Mouse (Mus musculus) bone marrow, adult 2 months (tissue): Measurements from ENCODE around the gene Olfr347. TPM values are rescaled to one million over a fixed set of nuclear protein-coding genes. Genes with fewer than 3 reads are reported as not detected.

Experiments
- H3K27ac ChIP-seq: fragments of 200-500 bp; 2 replicates; pipeline ENCODE4 v1.5.1; 2012; ENCODE audit warnings: low read depth, mild to moderate bottlenecking, control low read depth, inconsistent platforms, low read length; ENCODE audit not compliant: control insufficient read depth, poor library complexity, insufficient read depth
- H3K4me1 ChIP-seq: fragments of 200-500 bp; 2 replicates; pipeline ENCODE4 v1.6.1; 2011; ENCODE audit warnings: low read length; ENCODE audit not compliant: control insufficient read depth, insufficient read depth
- H3K4me3 ChIP-seq: fragments of 200-500 bp; replicated peaks from 2 replicates; pipeline ENCODE3; 2011; ENCODE audit warnings: mild to moderate bottlenecking, low read depth, low read length, control low read depth; ENCODE audit not compliant: control insufficient read depth
- CTCF ChIP-seq: fragments of 200-500 bp; IDR thresholded peaks from 2 replicates; pipeline ENCODE4 v1.5.1; 2011; ENCODE audit warnings: low read length, control low read depth; ENCODE audit not compliant: control insufficient read depth, insufficient read depth
- POLR2A ChIP-seq: fragments of 200-500 bp; IDR thresholded peaks from 2 replicates; pipeline ENCODE4 v1.6.1; 2011; ENCODE audit warnings: low read depth, mild to moderate bottlenecking, control low read depth, low read length, borderline replicate concordance; ENCODE audit not compliant: control insufficient read depth
- WGBS: fragments of 180-500 bp; shearing (Covaris S2); methylation state at CpG from one replicate; pipeline ENCODE4 v1.1.7; 2018; 5-methylcytosine and 5-hydroxymethylcytosine counted together
- polyA plus RNA-seq: library from polyadenylated mRNA; stranded (reverse); fragments of >200 nt; gene quantifications from 2 replicates; pipeline ENCODE4 v1.2.4, GENCODE M21; 2011; ENCODE audit warnings: low replicate concordance; ENCODE audit not compliant: missing spikeins, insufficient read depth, insufficient read length

Olfr347 gene
- not detected in 2 replicates for polyA plus RNA-seq

DNA sequence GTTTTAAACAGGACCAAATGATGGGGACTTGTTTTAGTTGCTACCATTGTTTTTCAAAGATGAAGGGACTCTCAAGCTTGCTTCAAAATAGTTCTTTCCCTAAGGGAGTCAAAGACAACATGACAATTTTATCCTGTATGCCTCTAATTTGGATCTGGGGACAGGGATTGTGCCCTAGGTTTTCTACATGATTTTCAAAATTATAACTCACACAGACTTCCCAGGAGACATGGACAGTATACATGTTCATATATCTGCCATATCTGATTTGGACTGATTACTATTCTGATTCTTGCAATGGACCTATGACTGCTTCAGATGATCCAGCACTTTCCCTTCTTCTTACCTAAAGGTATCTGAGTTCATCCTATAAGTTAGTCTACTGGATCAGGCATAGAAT is at the start of gene Olfr347:
Gene Olfr347 (plus strand): TSS at position 301 of the 400 bp plus-strand sequence.
- H3K4me1 ChIP-seq, result no peaks in the 10 kb centered on the region
- H3K4me3 ChIP-seq, result no peak within 1 kb of the TSS
- TF ChIP-seq POLR2A, result no peak
- TF ChIP-seq CTCF, result no peak
- H3K27ac ChIP-seq, result no peak within 1 kb of the TSS

DNA sequence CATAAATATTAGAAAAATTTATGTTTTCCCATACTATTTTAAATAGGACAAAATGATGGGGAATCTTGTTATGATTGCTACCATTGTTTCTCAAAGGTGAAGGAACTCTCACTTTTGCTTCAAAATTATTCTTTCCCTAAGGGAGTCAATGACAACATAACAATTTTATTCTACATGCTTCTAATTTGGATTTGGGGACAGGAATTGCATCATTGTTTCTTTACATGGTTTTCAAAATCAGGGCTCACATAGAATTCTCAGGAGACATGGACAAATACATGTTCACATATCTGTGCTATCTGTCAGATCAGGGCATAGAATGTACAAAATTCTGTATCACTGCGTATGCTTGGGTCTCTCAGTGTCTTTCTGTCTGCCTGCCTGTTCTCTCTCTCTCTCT is 46.2 kb upstream of the Olfr347 start, which contains the start of gene Olfr346:
Gene Olfr346 (plus strand): TSS at position 301 of the 400 bp plus-strand sequence.
- TF ChIP-seq POLR2A, result no peak
- 91% methylated on average over 1 of the region's 1 CpGs for WGBS
- Histone ChIP-seq H3K4me1 (no peaks in the 10 kb centered on the region), H3K27ac (no peak within 1 kb of the TSS), H3K4me3 (no peak within 1 kb of the TSS)

DNA sequence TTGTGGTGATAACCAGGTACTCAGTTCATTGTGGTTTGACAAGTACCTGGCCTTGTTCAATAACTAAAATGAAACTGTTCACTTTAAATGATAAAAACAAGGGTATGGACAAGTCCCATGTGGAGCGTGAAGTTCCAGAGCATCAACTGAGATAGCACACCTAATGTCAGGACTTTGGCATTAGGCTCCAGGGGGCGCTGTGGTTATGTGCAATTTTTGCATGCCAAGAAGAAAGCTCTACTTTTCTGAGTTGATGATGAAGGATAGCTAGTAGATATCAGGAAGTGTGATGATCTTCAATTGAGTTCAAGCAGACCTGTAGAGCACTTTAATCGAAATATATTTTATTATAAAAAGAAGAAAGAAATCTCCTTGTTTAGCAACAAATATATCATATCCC is 4.5 kb downstream of the Olfr347 start:
- TF ChIP-seq POLR2A (no peak), CTCF (no peak)
- no peaks in the 10 kb centered on the region for H3K4me1 ChIP-seq
- no peak overlapping the region for H3K27ac ChIP-seq
- WGBS, result 47% methylated on average over 3 of the region's 3 CpGs
- H3K4me3 ChIP-seq, result no peak overlapping the region

DNA sequence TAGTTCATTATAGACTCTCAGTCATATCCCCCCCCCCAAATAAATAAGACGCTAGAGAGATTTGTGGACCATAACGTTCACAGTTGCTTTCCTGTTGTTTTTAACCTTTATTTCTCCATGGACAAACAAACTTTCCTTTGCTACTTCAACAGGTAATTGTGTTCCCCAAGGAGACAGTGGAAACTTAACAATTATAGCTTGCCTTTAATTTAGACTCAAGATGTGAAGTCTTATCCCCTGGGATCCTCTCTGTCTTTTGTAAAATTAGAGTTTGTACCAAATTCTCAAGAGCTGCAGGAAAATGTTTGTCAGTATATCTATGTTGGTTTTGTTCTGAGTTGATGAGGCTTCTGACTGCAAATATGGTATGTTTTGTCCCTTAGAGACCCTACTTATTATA is 52.3 kb downstream of the Olfr347 start, which contains the start of gene Olfr348:
Gene Olfr348 (plus strand): TSS at position 301 of the 400 bp plus-strand sequence.
- TF ChIP-seq POLR2A (no peak), CTCF (no peak)
- H3K4me3 ChIP-seq, result no peak within 1 kb of the TSS
- no peak within 1 kb of the TSS for H3K27ac ChIP-seq
- WGBS, result 50% methylated on average over 2 of the region's 2 CpGs
- no peaks in the 10 kb centered on the region for H3K4me1 ChIP-seq

Other genes with a start within 250 kb of the Olfr347 start
- not detected in 2 replicates for gene Olfr341, start 249.4 kb upstream of the Olfr347 start, polyA plus RNA-seq
- not detected in 2 replicates for gene Olfr342, start 206.9 kb upstream of the Olfr347 start, polyA plus RNA-seq
- gene Olfr344, start 165.2 kb upstream of the Olfr347 start, polyA plus RNA-seq, result 0.16 and 0.77 TPM in 2 replicates
- not detected in 2 replicates for gene Olfr345, start 91.9 kb upstream of the Olfr347 start, polyA plus RNA-seq
- not detected in 2 replicates for gene Olfr346, start 46.1 kb upstream of the Olfr347 start, polyA plus RNA-seq
- not detected in 2 replicates for gene Olfr348, start 52.4 kb downstream of the Olfr347 start, polyA plus RNA-seq
- 1.3 TPM in 1 of 2 replicates, not detected in the other for gene Olfr50, start 58.6 kb downstream of the Olfr347 start, polyA plus RNA-seq
- not detected in 2 replicates for gene Olfr3, start 85.1 kb downstream of the Olfr347 start, polyA plus RNA-seq
- not detected in 2 replicates for gene Olfr350, start 114.4 kb downstream of the Olfr347 start, polyA plus RNA-seq
- gene Olfr351, start 130.8 kb downstream of the Olfr347 start, polyA plus RNA-seq, result not detected in 2 replicates
- gene Olfr352, start 136.6 kb downstream of the Olfr347 start, polyA plus RNA-seq, result 0.57 and 1.2 TPM in 2 replicates
- gene Olfr353, start 161.0 kb downstream of the Olfr347 start, polyA plus RNA-seq, result not detected in 2 replicates
- not detected in 2 replicates for gene Olfr354, start 173.8 kb downstream of the Olfr347 start, polyA plus RNA-seq
- gene Olfr355, start 197.0 kb downstream of the Olfr347 start, polyA plus RNA-seq, result not detected in 2 replicates
- not detected in 2 replicates for gene Olfr356, start 205.2 kb downstream of the Olfr347 start, polyA plus RNA-seq